Mouse (Mus musculus): ENCODE measurements around the gene Fli1.

Gene Fli1

GRCm38 (mm10) chr9:32521331-32521730 lies 21.3 kb downstream of the Fli1 start:
- no peak for DNase-seq

GRCm38 (mm10) chr9:32520821-32521220 lies 21.8 kb downstream of the Fli1 start:
- no peak for DNase-seq

DNA sequence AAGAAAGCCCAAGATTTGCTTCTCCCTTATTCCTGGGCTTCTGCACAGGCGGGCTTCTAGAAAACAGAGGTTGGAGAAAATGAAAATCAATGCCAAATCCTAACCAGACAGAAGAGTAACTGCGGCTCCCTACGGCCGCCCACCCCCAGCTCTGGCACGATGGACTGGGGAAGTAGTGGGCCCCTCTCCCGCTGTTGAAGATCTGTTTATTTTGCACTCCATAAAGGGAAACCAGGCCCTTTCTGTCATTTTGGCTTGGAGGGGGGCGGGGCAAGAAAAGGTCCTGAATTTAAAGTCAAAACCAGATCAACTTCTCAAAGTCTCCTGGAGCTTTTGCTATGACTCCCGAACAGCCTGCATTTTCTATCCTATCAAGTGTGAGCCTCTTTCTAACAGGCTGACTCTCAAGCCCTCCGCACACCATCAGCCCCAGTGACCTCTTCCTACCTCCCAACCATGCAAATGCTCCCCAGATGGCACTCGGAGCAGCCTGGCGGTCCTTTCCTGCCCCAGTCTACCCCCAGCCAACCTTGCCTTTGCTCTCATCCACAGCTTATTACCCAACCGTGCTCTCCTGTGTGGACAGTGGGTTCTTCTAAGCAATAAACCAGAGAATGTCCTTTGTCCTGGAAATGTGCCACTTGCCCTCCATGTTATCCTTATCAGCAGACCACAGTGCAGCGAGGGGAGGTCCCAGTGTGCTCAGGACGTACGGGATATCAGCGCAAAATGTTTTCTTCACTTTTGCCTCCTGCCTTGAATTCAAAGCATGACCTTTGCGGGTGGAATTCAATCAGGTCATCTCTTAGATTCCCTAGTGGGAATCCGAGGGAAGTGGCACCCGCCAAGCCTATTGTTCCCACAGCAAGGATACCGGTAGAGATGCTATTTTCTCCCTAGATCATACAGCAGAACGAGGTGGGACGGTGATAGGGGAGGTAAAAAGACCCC lies 23.3 kb downstream of the Fli1 start:
- DNase-seq = peak; percentile 38

DNA sequence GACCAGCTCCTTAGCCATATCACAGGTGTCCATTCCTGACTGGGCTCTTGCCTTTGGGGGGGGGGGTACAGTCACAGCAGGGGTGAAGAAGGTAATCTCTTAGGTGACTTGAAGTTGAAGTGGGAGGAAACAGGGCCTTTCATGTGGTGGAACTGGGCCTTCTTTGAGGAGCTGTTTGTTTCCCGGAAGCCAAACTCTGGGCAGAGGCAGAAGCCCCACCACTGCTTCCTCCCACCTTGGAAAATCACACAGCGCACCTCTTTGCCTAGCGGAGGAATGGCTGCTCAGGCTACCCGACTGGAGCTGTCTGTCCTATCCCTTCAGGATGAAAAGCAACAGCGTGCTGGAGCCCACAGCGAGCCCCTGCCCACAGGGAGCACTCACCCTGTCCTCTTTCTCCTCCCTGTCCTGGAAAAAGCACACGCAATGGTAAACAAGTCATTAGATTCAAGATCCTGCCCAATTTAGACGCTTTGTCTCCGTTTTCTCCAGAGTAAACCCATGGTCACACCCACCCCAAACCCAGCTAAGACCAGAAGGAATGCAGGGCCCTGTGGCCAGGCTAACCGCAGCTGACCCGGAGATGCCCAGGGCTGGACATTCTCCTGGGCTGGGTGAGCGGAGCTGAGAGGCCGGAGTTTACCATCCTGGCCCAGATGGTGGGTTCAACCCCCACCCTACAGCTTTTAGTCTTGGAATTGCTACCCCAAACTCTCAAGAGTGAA lies 24.1 kb downstream of the Fli1 start:
- DNase-seq = no peak

DNA sequence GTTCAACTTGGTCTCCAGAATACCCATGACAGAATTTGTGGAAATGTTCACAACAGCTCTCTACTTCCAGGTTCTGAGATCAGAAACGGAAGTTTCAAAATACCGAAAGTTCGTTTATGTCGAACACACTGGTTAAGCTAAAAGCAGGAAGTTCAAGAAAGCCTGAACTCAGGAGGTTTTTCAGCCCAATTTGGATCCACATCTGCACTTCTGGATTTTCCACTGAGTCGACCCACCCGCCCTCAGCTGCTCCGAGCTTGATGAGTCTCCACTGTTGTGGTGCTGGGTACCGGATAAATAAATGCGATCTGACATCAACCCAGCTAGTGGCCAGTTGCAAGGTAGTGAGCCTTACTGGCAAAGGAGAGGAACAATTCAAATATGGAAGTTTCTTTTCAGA lies 26.0 kb downstream of the Fli1 start:
- no peak for DNase-seq

DNA sequence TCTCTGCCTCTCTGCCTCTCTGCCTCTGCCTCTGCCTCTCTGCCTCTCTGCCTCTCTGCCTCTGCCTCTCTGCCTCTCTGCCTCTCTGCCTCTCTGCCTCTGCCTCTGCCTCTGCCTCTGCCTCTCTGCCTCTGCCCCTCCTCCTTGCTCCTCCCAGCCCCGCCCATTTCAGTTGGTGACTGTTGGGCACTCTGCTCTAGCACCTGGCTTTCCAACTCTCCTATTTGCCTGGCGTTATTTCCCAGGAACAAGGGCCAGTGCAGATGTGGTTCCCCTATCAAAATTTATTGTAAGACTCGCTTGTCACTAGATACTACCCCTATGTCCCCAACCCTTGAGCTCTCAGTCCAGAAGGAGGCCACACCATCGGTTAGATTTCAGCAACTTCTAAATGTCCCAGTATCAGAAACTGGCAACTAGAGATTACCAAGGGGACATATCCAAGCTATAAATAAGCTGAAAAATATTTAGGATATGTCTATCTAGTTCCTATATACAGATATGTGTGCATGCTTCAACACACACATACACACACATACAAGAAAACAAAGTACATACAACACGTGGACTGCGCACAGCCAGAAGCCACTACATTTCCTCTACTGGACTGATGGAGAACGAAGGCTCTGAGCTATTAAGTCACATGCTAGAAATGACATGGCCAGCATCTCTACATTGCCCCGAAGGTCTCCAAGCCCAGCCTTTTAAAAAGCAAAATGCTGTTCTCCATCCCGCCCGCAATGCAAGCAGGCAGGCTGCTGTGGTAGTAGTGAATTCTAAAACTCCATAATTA lies 26.6 kb downstream of the Fli1 start:
- DNase-seq = no peak

DNA sequence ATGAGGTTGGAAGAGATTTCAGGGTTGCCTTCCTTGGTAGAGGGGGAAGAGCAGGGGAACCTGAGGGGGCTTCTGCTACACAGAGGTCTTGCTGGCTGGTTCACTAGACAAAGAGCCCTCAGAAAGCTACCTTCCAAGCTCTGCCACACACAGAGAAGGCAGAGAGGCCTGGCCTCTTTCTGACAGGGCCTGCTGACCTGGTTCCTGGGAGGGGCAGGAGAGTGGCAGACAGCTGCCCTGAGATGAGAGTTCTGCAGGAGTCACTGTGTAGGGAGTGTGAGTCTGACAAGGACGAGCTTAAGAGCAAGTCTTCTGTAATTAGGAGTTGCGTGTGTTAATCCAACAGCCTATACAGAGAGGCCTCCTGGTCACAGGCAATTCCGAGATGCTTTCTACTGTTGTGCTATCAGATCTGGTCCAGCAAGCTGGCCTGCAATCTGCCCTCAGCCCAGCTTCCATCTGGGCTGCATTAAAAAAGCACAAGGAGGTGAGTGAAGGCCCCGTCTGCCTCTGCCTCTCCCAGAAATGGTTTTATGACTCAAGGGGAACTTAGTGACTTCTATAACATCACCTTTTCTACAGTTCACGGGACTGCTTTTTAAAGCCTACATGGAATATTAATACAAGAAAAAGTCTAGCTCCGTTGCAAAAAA lies 28.1 kb downstream of the Fli1 start:
- peak; percentile 44 for DNase-seq

DNA sequence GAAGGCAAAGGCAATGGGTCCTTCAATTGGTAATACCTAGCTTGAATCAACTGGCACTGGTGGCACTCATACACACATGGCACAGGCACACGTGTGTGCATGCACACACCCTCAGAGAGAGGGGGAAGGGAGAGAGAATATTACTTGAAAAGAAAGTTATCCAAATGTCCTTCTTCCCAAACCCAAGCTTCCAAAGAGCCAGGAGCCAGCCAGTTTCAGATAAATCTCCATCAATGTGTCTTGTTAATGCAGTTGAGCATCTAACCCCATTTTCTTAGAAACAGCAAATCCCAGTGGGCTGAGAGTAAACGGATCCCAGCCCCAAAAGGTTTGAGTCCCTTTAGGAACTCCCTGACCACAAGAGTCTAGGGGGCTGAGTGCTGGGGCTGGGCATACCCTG lies 29.2 kb downstream of the Fli1 start:
- DNase-seq = no peak

- DNase-seq = no peak
These were observed 32.0 kb downstream of the Fli1 start for GRCm38 (mm10) chr9:32510454-32511263.

GRCm38 (mm10) chr9:32509706-32510156 lies 32.9 kb downstream of the Fli1 start:
- DNase-seq = no peak

DNA sequence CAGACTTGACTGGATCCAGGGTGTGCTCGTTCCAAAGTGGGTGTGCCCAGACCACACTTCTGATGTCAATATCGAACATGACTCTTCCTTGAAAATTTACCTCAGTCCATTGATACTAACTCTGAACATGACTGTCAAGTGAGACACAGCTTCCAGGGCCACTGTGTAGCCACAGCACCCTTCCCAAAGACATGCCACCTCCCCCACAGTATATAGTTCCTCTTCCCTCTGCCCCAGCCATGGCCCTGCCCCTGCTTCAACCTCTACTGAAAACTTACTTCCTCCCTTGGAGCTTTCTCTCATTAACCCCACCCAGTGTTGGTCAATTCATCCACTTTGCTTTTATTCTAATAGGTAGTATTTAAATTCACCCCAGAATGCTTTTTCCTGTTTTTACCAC lies 34.0 kb downstream of the Fli1 start:
- DNase-seq = no peak

DNA sequence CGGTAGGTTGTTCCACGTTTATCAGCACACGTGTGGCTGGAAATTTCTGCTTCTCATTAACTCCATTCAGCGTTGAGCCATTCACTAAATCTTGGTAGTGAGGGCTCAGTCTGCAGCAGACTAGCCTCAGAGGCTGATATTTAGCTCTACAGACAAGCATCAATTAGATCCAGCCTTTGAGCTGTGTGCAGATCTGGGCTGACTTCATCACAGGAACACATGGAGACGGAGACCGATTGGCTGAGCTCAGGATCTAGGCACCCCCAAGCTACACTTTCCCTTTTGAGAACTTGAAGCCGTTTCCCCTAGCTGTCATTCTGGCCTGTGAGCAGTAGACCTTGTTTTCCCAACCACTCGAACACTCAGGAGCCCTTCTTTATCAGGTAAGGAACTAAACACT lies 34.5 kb downstream of the Fli1 start:
- no peak for DNase-seq

- DNase-seq = no peak
These were observed 35.5 kb downstream of the Fli1 start for GRCm38 (mm10) chr9:32506866-32507861.

GRCm38 (mm10) chr9:32506161-32506560 lies 36.5 kb downstream of the Fli1 start:
- DNase-seq = no peak

- DNase-seq = no peak
These were observed 37.1 kb downstream of the Fli1 start for GRCm38 (mm10) chr9:32505460-32506075.

DNA sequence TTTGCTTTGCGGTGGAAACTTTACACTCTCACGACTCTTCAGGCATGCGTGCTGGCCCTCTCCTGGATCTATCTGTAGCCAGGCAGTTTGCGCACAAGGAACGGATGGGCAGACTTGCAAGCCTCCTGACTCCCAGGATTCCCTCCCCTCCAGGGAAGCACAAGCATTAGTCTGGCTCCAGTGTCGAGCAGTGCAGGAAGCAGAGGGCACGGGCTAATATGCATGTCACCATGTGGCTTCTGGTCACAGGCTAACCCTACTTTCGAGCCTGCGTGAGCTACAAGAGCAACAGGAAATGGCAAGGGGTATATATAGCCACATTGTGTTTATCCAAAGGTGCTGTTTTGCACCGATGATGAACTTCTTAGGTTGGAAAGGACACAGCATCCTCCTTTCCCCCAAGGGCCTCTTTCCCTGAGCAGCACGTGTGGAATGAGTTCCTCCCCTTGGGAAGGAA lies 38.6 kb downstream of the Fli1 start:
- no peak for DNase-seq

DNA sequence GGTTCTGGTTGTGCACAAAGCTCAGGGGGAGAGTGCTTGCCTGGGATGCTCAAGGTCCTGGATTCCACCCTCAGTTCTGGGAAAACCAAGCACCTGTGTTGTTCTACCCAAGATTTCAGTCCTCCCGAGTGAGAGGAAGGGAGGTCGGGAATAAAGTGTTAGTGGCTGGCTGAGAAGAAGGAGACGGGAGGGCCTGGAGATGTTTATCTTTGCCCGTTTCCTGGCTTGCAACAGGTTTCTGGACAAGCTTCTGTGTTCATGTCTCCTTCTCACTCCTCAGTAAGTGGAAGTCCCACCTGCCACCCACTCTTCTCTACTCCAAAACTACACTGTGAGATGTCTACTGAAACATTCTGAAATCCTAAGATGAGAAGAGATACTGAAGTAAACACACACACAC lies 39.2 kb downstream of the Fli1 start:
- no peak for DNase-seq

- DNase-seq = no peak
These were observed 40.2 kb downstream of the Fli1 start for GRCm38 (mm10) chr9:32502256-32503010.

DNA sequence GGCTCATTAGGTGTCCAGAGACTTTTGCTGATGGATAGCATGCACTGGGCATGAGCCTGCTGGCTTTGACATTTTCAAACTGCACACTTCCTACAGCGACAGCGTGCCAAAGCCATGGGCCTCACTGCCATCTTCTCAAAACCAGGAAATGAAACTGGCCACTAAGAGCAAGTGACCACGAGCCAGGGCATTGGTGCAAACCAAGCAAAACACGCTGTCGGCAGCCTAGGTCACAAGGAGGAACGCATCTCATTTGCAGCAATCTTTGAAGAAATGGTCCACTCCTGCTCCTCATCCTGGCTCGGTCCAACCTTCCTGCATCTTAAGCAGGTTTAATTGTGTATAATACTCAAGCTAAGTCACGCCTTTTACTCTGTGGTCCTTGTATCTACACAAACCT lies 41.8 kb downstream of the Fli1 start:
- DNase-seq = no peak
